Mouse (Mus musculus) embryonic facial prominence, embryonic 15.5 days (tissue): Measurements from ENCODE around the gene Fis1. TPM values are rescaled to one million over a fixed set of nuclear protein-coding genes. Genes with fewer than 3 reads are reported as not detected.

Source experiments
- ATAC-seq: fragments of 200-750 bp; cut with Nextera tagmentation; 2 replicates; pipeline ENCODE4 v1.8.0; 2017; ENCODE audit warnings: low read depth, moderate TSS enrichment; ENCODE audit not compliant: insufficient number of reproducible peaks, low FRiP score, low TSS enrichment
- H3K27ac ChIP-seq: fragments of 300-500 bp; sonication (generic); replicated peaks from 2 replicates; pipeline ENCODE4 v1.5.1; 2015; ENCODE audit warnings: mild to moderate bottlenecking, inconsistent platforms
- H3K27me3 ChIP-seq: fragments of 300-500 bp; sonication (generic); 2 replicates; pipeline ENCODE4 v1.6.1; 2015; ENCODE audit warnings: inconsistent platforms
- H3K36me3 ChIP-seq: fragments of 300-500 bp; sonication (generic); 2 replicates; pipeline ENCODE4 v1.6.1; 2015; ENCODE audit warnings: mild to moderate bottlenecking, inconsistent platforms
- H3K4me1 ChIP-seq: fragments of 300-500 bp; sonication (generic); 2 replicates; pipeline ENCODE4 v1.6.1; 2015; ENCODE audit warnings: inconsistent platforms
- H3K4me2 ChIP-seq: fragments of 300-500 bp; sonication (generic); replicated peaks from 2 replicates; pipeline ENCODE4 v1.6.1; 2015; ENCODE audit warnings: mild to moderate bottlenecking, inconsistent platforms
- H3K4me3 ChIP-seq: fragments of 300-500 bp; sonication (generic); replicated peaks from 2 replicates; pipeline ENCODE4 v1.5.1; 2015; ENCODE audit warnings: mild to moderate bottlenecking, inconsistent platforms
- H3K9ac ChIP-seq: fragments of 300-500 bp; sonication (generic); 2 replicates; pipeline ENCODE4 v1.6.1; 2015; ENCODE audit warnings: inconsistent platforms
- H3K9me3 ChIP-seq: fragments of 300-500 bp; sonication (generic); replicated peaks from 2 replicates; pipeline ENCODE4 v1.6.1; 2016; ENCODE audit warnings: inconsistent platforms
- WGBS: fragments of 180-500 bp; shearing (Covaris S2); methylation state at CpG from one replicate; pipeline ENCODE4 v1.1.7; 2015; 5-methylcytosine and 5-hydroxymethylcytosine counted together
- polyA plus RNA-seq: library from polyadenylated mRNA; unstranded; fragments of >200 nt; fragmentation: Nextera tagmentation; extraction: Ambion mirVana; gene quantifications from 2 replicates; pipeline ENCODE4 v1.2.1, GENCODE M21; 2015

The Fis1 gene
- polyA plus RNA-seq: 246 and 256 TPM in 2 replicates

DNA sequence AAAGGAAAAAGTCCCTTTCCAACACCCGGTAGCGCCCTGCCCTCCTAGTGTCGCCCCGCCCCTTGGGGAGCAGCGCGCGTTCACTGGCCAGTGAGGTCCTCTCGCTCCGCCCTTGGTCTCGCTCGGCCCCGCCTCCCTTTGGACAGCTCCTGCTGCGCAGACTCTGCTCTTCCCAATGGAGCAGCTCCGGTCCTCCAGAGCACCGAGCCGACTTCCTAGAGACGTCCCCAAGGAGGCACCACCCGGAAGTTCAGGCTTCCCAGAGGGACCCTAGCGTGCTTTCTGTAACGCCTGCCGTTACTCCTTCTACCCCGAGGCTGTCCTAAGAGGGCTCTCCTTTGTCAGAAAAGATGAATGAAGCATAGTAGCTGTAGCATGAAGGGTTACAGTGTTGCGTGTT, at the start of gene Fis1:
TSS of gene Fis1 (plus strand) at position 261 of the 400 bp plus-strand sequence.
- 0 out of 2 replicates have a peak, but pooled peaks cover 2% of the 10 kb centered on the region for H3K36me3 ChIP-seq
- H3K4me2 ChIP-seq: peak within 1 kb of the TSS; percentile 65
- WGBS: under 1% methylated on average over 23 of the region's 23 CpGs
- no peaks in the 10 kb centered on the region for H3K9me3 ChIP-seq
- H3K27ac ChIP-seq: peak within 1 kb of the TSS; percentile 67; the same call in 1 of the 2 replicates
- peak; percentile 99 for ATAC-seq
- H3K27me3 ChIP-seq: no peaks in the 10 kb centered on the region
- peak within 1 kb of the TSS; percentile 53 for H3K9ac ChIP-seq
- peak within 1 kb of the TSS; percentile 81 for H3K4me3 ChIP-seq
- H3K4me1 ChIP-seq: peaks cover 19% of the 10 kb centered on the region

DNA sequence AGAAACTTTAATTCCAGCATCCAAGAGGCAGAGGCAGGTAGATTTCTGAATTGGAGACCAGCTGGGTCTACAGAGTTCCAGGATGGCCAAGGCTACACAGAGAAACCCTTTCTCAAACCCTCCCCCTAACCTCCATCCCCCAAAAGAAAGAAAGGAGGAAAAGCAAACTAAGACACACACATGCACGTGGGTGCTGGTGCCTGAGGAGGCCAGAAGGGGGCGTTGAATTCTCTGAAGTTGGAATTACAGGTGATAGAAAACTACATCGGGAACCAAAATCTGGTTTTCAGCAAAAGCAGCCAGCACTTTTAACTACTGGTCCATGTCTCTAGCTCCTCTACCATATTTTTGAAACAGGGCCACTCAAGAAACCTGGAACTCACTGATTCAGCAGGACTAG, 48.5 kb upstream of the Fis1 start:
- Histone ChIP-seq H3K4me2 (no peak overlapping the region), H3K4me3 (no peak overlapping the region), H3K9ac (no peak overlapping the region), H3K4me1 (peaks cover 14% of the 10 kb centered on the region; the same call in 1 of the 2 replicates), H3K9me3 (no peaks in the 10 kb centered on the region), H3K27me3 (no peaks in the 10 kb centered on the region), H3K27ac (no peak overlapping the region), H3K36me3 (no peaks in the 10 kb centered on the region)
- 52% methylated on average over 3 of the region's 3 CpGs for WGBS
- ATAC-seq: no peak

GRCm38 (mm10) chr5:136905630-136906029, 47.4 kb upstream of the Fis1 start:
- H3K9me3 ChIP-seq: no peaks in the 10 kb centered on the region
- 49% methylated on average over 7 of the region's 7 CpGs for WGBS
- H3K9ac ChIP-seq: no peak overlapping the region
- ATAC-seq: no peak
- H3K4me2 ChIP-seq: no peak overlapping the region
- H3K27me3 ChIP-seq: no peaks in the 10 kb centered on the region
- H3K27ac ChIP-seq: no peak overlapping the region
- H3K4me3 ChIP-seq: no peak overlapping the region
- peaks cover 14% of the 10 kb centered on the region; the same call in 1 of the 2 replicates for H3K4me1 ChIP-seq
- H3K36me3 ChIP-seq: peaks cover 2% of the 10 kb centered on the region; the same call in 1 of the 2 replicates

DNA sequence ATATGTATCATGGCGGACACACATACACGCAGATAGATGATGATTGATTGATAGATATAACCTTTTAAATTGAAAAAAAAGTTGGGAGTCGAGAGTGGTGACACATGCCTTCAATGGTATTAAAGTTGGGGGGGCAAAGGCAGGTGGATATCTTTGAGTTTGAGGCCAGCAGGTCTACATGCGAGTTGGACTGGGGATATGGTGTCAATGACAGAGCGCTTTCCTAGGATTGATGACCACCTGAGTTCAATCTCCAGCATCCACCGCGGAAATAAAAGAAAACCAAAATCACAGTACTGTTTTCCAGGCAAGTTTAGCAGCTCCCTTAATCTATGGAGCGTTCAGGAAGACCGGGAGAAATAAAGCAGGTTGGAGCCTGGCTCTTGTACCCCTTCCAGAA, 45.5 kb upstream of the Fis1 start:
- Histone ChIP-seq H3K27me3 (no peaks in the 10 kb centered on the region), H3K4me3 (peak overlapping the region; percentile 77), H3K27ac (no peak overlapping the region), H3K4me2 (peak overlapping the region; percentile 63), H3K9me3 (no peaks in the 10 kb centered on the region), H3K4me1 (peaks cover 14% of the 10 kb centered on the region; the same call in 1 of the 2 replicates), H3K36me3 (peaks cover 15% of the 10 kb centered on the region), H3K9ac (peak overlapping the region; percentile 62; the same call in 1 of the 2 replicates)
- 43% methylated on average over 9 of the region's 9 CpGs for WGBS
- ATAC-seq: no peak

GRCm38 (mm10) chr5:136907991-136908857, 44.9 kb upstream of the Fis1 start, which contains the start of gene Ift22:
TSS of gene Ift22 (plus strand) at chr5:136908150.
- Histone ChIP-seq H3K27ac (no peak within 1 kb of the TSS), H3K27me3 (no peaks in the 10 kb centered on the region), H3K36me3 (peaks cover 22% of the 10 kb centered on the region), H3K9me3 (no peaks in the 10 kb centered on the region), H3K4me3 (peak within 1 kb of the TSS; percentile 77), H3K4me1 (peaks cover 14% of the 10 kb centered on the region; the same call in 1 of the 2 replicates), H3K9ac (peak within 1 kb of the TSS; percentile 62), H3K4me2 (peak within 1 kb of the TSS; percentile 63)
- 8% methylated on average over 32 of the region's 32 CpGs for WGBS
- peak; percentile 92 for ATAC-seq

- peaks cover 29% of the 10 kb centered on the region for H3K36me3 ChIP-seq
- H3K4me3 ChIP-seq: no peak overlapping the region
- no peaks in the 10 kb centered on the region for H3K9me3 ChIP-seq
- peaks cover 2% of the 10 kb centered on the region; the same call in 1 of the 2 replicates for H3K4me1 ChIP-seq
- ATAC-seq: no peak
- H3K27ac ChIP-seq: no peak overlapping the region
- H3K4me2 ChIP-seq: no peak overlapping the region
- 78% methylated on average over 3 of the region's 3 CpGs for WGBS
- no peak overlapping the region for H3K9ac ChIP-seq
- no peaks in the 10 kb centered on the region for H3K27me3 ChIP-seq
These were observed 38.9 kb upstream of the Fis1 start for GRCm38 (mm10) chr5:136914183-136914582.

DNA sequence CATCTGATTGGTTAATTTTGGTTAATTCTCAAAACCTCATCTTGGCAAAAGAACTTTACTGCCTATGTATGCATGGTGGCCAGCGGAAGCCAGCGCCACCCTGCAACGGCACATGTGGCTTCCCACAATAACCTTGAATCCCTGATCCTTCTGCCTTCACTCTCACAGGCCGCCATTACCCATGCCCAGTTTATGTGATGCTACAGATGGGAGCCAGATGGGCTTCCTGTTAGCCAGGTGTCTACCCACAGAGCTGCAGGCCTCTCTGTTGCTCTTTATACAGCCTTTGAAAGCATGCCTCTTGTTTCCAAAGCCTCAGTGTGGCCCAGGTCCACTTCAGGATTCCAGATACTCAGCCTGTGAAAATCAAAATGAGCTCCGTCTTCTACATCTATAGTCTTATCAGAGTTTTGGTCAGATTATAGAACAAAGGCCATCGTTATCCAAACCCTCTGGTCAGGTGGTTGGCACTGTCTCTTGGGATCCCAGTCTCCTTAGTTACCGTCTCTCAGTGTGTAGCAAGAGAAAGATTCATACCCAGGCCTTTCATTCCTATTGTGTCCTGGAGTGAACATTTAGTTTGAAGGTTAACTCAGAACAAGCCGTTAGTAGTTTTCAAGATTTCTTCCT, 35.3 kb upstream of the Fis1 start:
- Histone ChIP-seq H3K4me3 (no peak overlapping the region), H3K9me3 (no peaks in the 10 kb centered on the region), H3K27me3 (no peaks in the 10 kb centered on the region), H3K27ac (no peak overlapping the region), H3K4me1 (peaks cover 5% of the 10 kb centered on the region), H3K36me3 (peaks cover 12% of the 10 kb centered on the region), H3K4me2 (no peak overlapping the region), H3K9ac (no peak overlapping the region)
- no peak for ATAC-seq
- WGBS: 91% methylated on average over 8 of the region's 8 CpGs

- Histone ChIP-seq H3K36me3 (0 out of 2 replicates have a peak, but pooled peaks cover 1% of the 10 kb centered on the region), H3K4me2 (peak overlapping the region; percentile 71), H3K9ac (peak overlapping the region; percentile 53), H3K27me3 (no peaks in the 10 kb centered on the region), H3K4me3 (peak overlapping the region; percentile 70), H3K9me3 (no peaks in the 10 kb centered on the region), H3K4me1 (peaks cover 5% of the 10 kb centered on the region), H3K27ac (peak overlapping the region; percentile 66; the same call in 1 of the 2 replicates)
- WGBS: 3% methylated on average over 38 of the region's 38 CpGs
- peak; percentile 74 for ATAC-seq
These were observed 34.2 kb upstream of the Fis1 start for GRCm38 (mm10) chr5:136918655-136919472.

GRCm38 (mm10) chr5:136919546-136920301, 33.4 kb upstream of the Fis1 start:
- WGBS: 19% methylated on average over 18 of the region's 18 CpGs

GRCm38 (mm10) chr5:136922830-136923229, 30.2 kb upstream of the Fis1 start:
- Histone ChIP-seq H3K36me3 (peaks cover 9% of the 10 kb centered on the region), H3K27me3 (no peaks in the 10 kb centered on the region), H3K4me2 (no peak overlapping the region), H3K9me3 (no peaks in the 10 kb centered on the region), H3K27ac (no peak overlapping the region), H3K4me1 (peaks cover 5% of the 10 kb centered on the region), H3K4me3 (no peak overlapping the region), H3K9ac (no peak overlapping the region)
- WGBS: 79% methylated on average over 9 of the region's 9 CpGs
- no peak for ATAC-seq

More at GRCm38 (mm10) chr5:136919546-136920301, 33.4 kb upstream of the Fis1 start:
- Histone ChIP-seq H3K9me3 (no peaks in the 10 kb centered on the region), H3K4me2 (peak overlapping the region; percentile 71), H3K4me3 (peak overlapping the region; percentile 70), H3K27me3 (no peaks in the 10 kb centered on the region), H3K4me1 (peaks cover 5% of the 10 kb centered on the region), H3K9ac (peak overlapping the region; percentile 53), H3K36me3 (no peaks in the 10 kb centered on the region), H3K27ac (0 out of 2 replicates have a peak overlapping the region, but pooled peaks have one; percentile 66)
- no peak for ATAC-seq
